Mouse (Mus musculus) cerebellum, postnatal 14 days (tissue): ENCODE data around the gene Gpr26.

ENCODE experiments used
- DNase-seq, 2 experiments: peaks; one replicate each; pipeline ENCODE4 v3.0.0; 2021; ENCODE audit warnings: mixed read lengths in 2 of 2

Gene Gpr26

DNA sequence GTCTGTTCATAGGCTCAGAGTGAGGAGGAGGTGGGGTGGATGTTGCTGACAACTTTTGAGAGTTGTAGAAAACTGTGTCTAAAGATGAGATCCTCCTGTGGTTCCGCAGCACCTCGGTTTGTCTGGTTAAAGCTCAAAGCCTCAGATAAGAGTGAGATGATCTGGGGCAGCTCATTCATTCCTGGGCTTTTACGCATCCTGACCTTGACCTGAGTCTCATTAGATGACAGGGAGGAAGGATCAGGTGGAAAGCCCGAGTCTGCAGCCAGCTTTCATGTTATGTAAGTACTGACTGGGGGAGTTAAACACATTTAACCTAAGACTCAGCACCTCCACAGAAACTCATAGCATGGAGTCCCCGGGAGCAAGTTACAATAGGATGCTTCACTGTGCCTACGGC is 60.4 kb downstream of the Gpr26 start:
- DNase-seq, result no peak

GRCm38 (mm10) chr7:132031940-132032531 is 65.8 kb downstream of the Gpr26 start:
- peak in 1 of 2 experiments; percentile 11 for DNase-seq
